Comparison of ENCODE assay signal across 20 mouse cellular contexts in the genomic region with DNA sequence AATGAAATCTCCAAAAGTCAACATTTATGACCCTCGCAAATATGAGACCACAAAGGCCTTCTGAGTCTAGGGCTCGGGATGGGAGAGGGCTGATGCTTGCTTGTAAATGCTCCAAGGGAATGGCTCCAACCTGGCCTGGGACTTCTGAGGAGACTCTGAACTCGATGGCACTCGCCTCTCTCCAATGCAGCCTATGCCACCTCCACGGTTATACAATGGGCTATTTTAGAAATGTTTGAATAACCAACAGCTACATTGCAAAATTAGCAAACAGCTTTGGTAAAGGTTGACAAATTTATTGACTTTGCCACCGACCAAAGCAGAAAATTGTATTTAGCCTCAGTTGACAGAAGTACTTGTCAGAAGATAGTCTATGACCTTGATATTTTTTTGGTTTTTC. TPM values are rescaled to one million over a fixed set of nuclear protein-coding genes. Genes with fewer than 3 reads are reported as not detected.
"Had no signal": no experiment of that assay in that cellular context is flagged by ENCODE, and none has a peak within 500 bp of the region (broad histone marks: within the 10 kb centered on the region; RNA-seq: fewer than 3 reads in every experiment).

No protein-coding gene starts in this region.

- ATAC-seq: midbrain, embryonic 13.5 days; midbrain, embryonic 15.5 days had no signal

- H3K4me3 ChIP-seq: limb, embryonic 15.5 days; midbrain, embryonic 10.5 days; midbrain, embryonic 13.5 days; midbrain, embryonic 15.5 days; myocyte; neural tube, embryonic 13.5 days; neural tube, embryonic 15.5 days had no signal

- H3K9me3 ChIP-seq: limb, embryonic 15.5 days; midbrain, embryonic 10.5 days; midbrain, embryonic 13.5 days; midbrain, embryonic 15.5 days; neural tube, embryonic 13.5 days; neural tube, embryonic 15.5 days had no signal

- H3K9ac ChIP-seq: limb, embryonic 15.5 days; liver, embryonic 14.5 days; lung, embryonic 14.5 days; midbrain, embryonic 13.5 days; midbrain, embryonic 15.5 days; neural tube, embryonic 13.5 days; neural tube, embryonic 15.5 days had no signal

- DNase-seq: lung, embryonic 14.5 days; lung, postnatal 10 days; retina, postnatal 1 day; right cerebral cortex, adult 18-20 months; right cerebral cortex, postnatal 25 days; right cerebral cortex, postnatal 4 days; spleen, adult 18-20 months; thymus, adult 18-20 months; thymus, postnatal 14 days; thymus, postnatal 36 days had no signal

- H3K4me1 ChIP-seq: midbrain, embryonic 13.5 days; midbrain, embryonic 15.5 days; neural tube, embryonic 13.5 days; neural tube, embryonic 15.5 days had no signal

- H3K36me3 ChIP-seq: limb, embryonic 15.5 days; midbrain, embryonic 10.5 days; midbrain, embryonic 13.5 days; midbrain, embryonic 15.5 days; neural tube, embryonic 13.5 days; neural tube, embryonic 15.5 days had no signal

- H3K27ac ChIP-seq: limb, embryonic 15.5 days; liver, embryonic 14.5 days; midbrain, embryonic 10.5 days; midbrain, embryonic 13.5 days; midbrain, embryonic 15.5 days; neural tube, embryonic 13.5 days; neural tube, embryonic 15.5 days had no signal

- H3K4me2 ChIP-seq: limb, embryonic 15.5 days; lung, embryonic 14.5 days; midbrain, embryonic 13.5 days; midbrain, embryonic 15.5 days; neural tube, embryonic 13.5 days; neural tube, embryonic 15.5 days had no signal

- H3K27me3 ChIP-seq: limb, embryonic 15.5 days; midbrain, embryonic 13.5 days; midbrain, embryonic 15.5 days; neural tube, embryonic 13.5 days; neural tube, embryonic 15.5 days had no signal

RNA-seq across cellular contexts. Expression of a gene that starts 19.9 kb away (rescaled TPM):
- total RNA-seq: megakaryocyte, adult 5-6 weeks; megakaryocyte-erythroid progenitor cell, adult 5-6 weeks had no signal
